Mouse (Mus musculus) liver, embryonic 14.5 days (tissue): ENCODE results near the gene Tusc1. TPM values are rescaled to one million over a fixed set of nuclear protein-coding genes. Genes with fewer than 3 reads are reported as not detected.

ENCODE experiments used
- ATAC-seq: fragments of 200-750 bp; cut with Nextera tagmentation; 2 replicates; pipeline ENCODE4 v1.8.0; 2017; ENCODE audit warnings: moderate number of reproducible peaks, mild to moderate bottlenecking, moderate library complexity; ENCODE audit not compliant: insufficient read depth
- DNase-seq, 3 experiments: peaks; one replicate each; pipeline ENCODE4 v3.0.0-alpha.2; 2012 to 2013; ENCODE audit warnings: low read depth in 3 of 3, low spot score in 3 of 3
- H3K27ac ChIP-seq: fragments of 300-500 bp; sonication (generic); 2 replicates; pipeline ENCODE4 v1.5.1; 2014; ENCODE audit warnings: moderate library complexity, mild to moderate bottlenecking, control low read depth, inconsistent platforms
- H3K27me3 ChIP-seq: fragments of 300-500 bp; sonication (generic); 2 replicates; pipeline ENCODE4 v1.6.1; 2014; ENCODE audit warnings: mild to moderate bottlenecking, low read length, moderate library complexity; ENCODE audit not compliant: control insufficient read depth, insufficient read depth
- H3K36me3 ChIP-seq: fragments of 300-500 bp; sonication (generic); replicated peaks from 2 replicates; pipeline ENCODE4 v1.6.1; 2014; ENCODE audit warnings: low read depth; ENCODE audit not compliant: control insufficient read depth, insufficient read depth
- H3K4me1 ChIP-seq, 2 experiments: fragments of 200-500 bp in 1 of 2; fragments of 300-500 bp in 1 of 2; sonication (generic) in 1 of 2; replicated peaks; 2 replicates each; pipeline ENCODE4 v1.6.1; 2012 to 2014; ENCODE audit warnings: antibody characterized with exemption in 1 of 2, inconsistent platforms in 1 of 2, low read length in 1 of 2; ENCODE audit not compliant: control insufficient read depth in 2 of 2, insufficient read depth in 2 of 2
- H3K4me2 ChIP-seq: fragments of 300-500 bp; sonication (generic); 2 replicates; pipeline ENCODE4 v1.6.1; 2014; ENCODE audit warnings: low read depth, mild to moderate bottlenecking, control low read depth, moderate library complexity
- H3K4me3 ChIP-seq, 2 experiments: fragments of 200-500 bp in 1 of 2; fragments of 300-500 bp in 1 of 2; sonication (generic) in 1 of 2; 2 replicates each; pipeline ENCODE4 v1.5.1; 2012 to 2014; ENCODE audit warnings: low read depth in 2 of 2, low read length in 2 of 2, mild to moderate bottlenecking in 2 of 2, control low read depth in 1 of 2, inconsistent platforms in 1 of 2, moderate library complexity in 1 of 2; ENCODE audit not compliant: insufficient read depth in 1 of 2
- H3K9ac ChIP-seq: fragments of 300-500 bp; sonication (generic); replicated peaks from 2 replicates; pipeline ENCODE4 v1.6.1; 2014; ENCODE audit warnings: mild to moderate bottlenecking, control low read depth, moderate library complexity
- H3K9me3 ChIP-seq: fragments of 300-500 bp; sonication (generic); 2 replicates; pipeline ENCODE4 v1.6.1; 2016; ENCODE audit warnings: low read length, mixed read lengths; ENCODE audit not compliant: control insufficient read depth
- CTCF ChIP-seq: IDR thresholded peaks from 2 replicates; pipeline ENCODE4 v1.5.1; 2016; ENCODE audit warnings: antibody characterized with exemption, low read depth, control low read depth
- EP300 ChIP-seq: IDR thresholded peaks from 2 replicates; pipeline ENCODE4 v1.6.1; 2016; ENCODE audit warnings: antibody characterized with exemption, low read depth
- WGBS: fragments of 180-500 bp; shearing (Covaris S2); extraction: QIAGEN DNeasy Blood & Tissue Kit; methylation state at CpG from one replicate; pipeline ENCODE4 v1.1.7; 2014; ENCODE audit not compliant: insufficient replicate concordance; 5-methylcytosine and 5-hydroxymethylcytosine counted together
- polyA plus RNA-seq, 2 experiments: library from polyadenylated mRNA; depleted of rRNA in 1 of 2; stranded (reverse) in 1 of 2; unstranded in 1 of 2; fragments of >200 nt; fragmentation: Nextera tagmentation in 1 of 2; extraction: Ambion mirVana in 1 of 2; gene quantifications; 2 replicates each; pipeline versions ENCODE4 v1.2.1 to v1.2.3; 2012 to 2014

The Tusc1 gene
- polyA plus RNA-seq (2012; rRNA removed) (5.0 and 5.1 TPM in 2 replicates), polyA plus RNA-seq (2014; fragmentation: Nextera tagmentation; extraction: Ambion mirVana) (4.4 and 4.6 TPM in 2 replicates)

GRCm38 (mm10) chr4:93335118-93336003, at the start of gene Tusc1:
Gene Tusc1 (minus strand): TSS chr4:93335511.
- H3K9me3 ChIP-seq = no peaks in the 10 kb centered on the region
- H3K4me3 ChIP-seq = peak within 1 kb of the TSS; percentile 64 to 88
- no peaks in the 10 kb centered on the region for H3K36me3 ChIP-seq
- peak; percentile 81 for ATAC-seq
- H3K4me1 ChIP-seq = peaks cover 15 to 16% of the 10 kb centered on the region in 2 experiments
- peak within 1 kb of the TSS; percentile 94 for H3K4me2 ChIP-seq
- no peaks in the 10 kb centered on the region for H3K27me3 ChIP-seq
- peak within 1 kb of the TSS; percentile 97 for H3K9ac ChIP-seq
- WGBS = under 1% methylated on average over 69 of the region's 97 CpGs
- peak; percentile 55 to 64 (median 59) for DNase-seq
- TF ChIP-seq EP300 (no peak), CTCF (no peak)
- peak within 1 kb of the TSS; percentile 91 for H3K27ac ChIP-seq

GRCm38 (mm10) chr4:93352930-93353329, 17.6 kb upstream of the Tusc1 start:
- Histone ChIP-seq H3K9ac (no peak overlapping the region), H3K4me2 (no peak overlapping the region), H3K9me3 (no peaks in the 10 kb centered on the region), H3K4me1 (no peaks in the 10 kb centered on the region), H3K27me3 (no peaks in the 10 kb centered on the region), H3K36me3 (no peaks in the 10 kb centered on the region), H3K27ac (no peak overlapping the region), H3K4me3 (no peak overlapping the region)
- DNase-seq (no peak), ATAC-seq (no peak)
- peak; percentile 46; the same call in 1 of the 2 replicates for TF ChIP-seq CTCF
- TF ChIP-seq EP300 = no peak
- 45% methylated on average over 2 of the region's 2 CpGs for WGBS

- no peaks in the 10 kb centered on the region for H3K27me3 ChIP-seq
- WGBS = 53% methylated on average over 2 of the region's 2 CpGs
- ATAC-seq = no peak
These were observed 9.0 kb upstream of the Tusc1 start for GRCm38 (mm10) chr4:93344357-93344756.

GRCm38 (mm10) chr4:93341568-93341967, 6.3 kb upstream of the Tusc1 start:
- no peaks in the 10 kb centered on the region for H3K36me3 ChIP-seq
- H3K27me3 ChIP-seq = no peaks in the 10 kb centered on the region
- TF ChIP-seq CTCF = no peak
- TF ChIP-seq EP300 = no peak
- no peak for ATAC-seq
- H3K9ac ChIP-seq = no peak overlapping the region
- DNase-seq = no peak
- H3K27ac ChIP-seq = no peak overlapping the region
- H3K4me1 ChIP-seq = peaks cover 10 to 11% of the 10 kb centered on the region in 2 experiments
- H3K4me3 ChIP-seq = no peak overlapping the region
- no peak overlapping the region for H3K4me2 ChIP-seq
- no peaks in the 10 kb centered on the region for H3K9me3 ChIP-seq

More at GRCm38 (mm10) chr4:93344357-93344756, 9.0 kb upstream of the Tusc1 start:
- Histone ChIP-seq H3K4me3 (no peak overlapping the region), H3K27ac (no peak overlapping the region), H3K9me3 (no peaks in the 10 kb centered on the region), H3K36me3 (no peaks in the 10 kb centered on the region), H3K4me2 (no peak overlapping the region), H3K4me1 (no peaks in the 10 kb centered on the region), H3K9ac (no peak overlapping the region)
- TF ChIP-seq EP300 = no peak
- TF ChIP-seq CTCF = no peak
- no peak for DNase-seq

GRCm38 (mm10) chr4:93337977-93338376, 2.7 kb upstream of the Tusc1 start:
- Histone ChIP-seq H3K4me1 (peaks cover 15 to 16% of the 10 kb centered on the region in 2 experiments), H3K4me2 (0 out of 2 replicates have a peak overlapping the region, but pooled peaks have one; percentile 23), H3K9ac (no peak overlapping the region), H3K9me3 (no peaks in the 10 kb centered on the region), H3K27ac (no peak overlapping the region), H3K27me3 (no peaks in the 10 kb centered on the region), H3K36me3 (no peaks in the 10 kb centered on the region), H3K4me3 (no peak overlapping the region)
- WGBS = 23% methylated on average over 3 of the region's 3 CpGs
- no peak for ATAC-seq
- DNase-seq = peak in 1 of 3 experiments; percentile 23
- no peak for TF ChIP-seq CTCF
- no peak; the same call in 1 of the 2 replicates for TF ChIP-seq EP300
